Mouse (Mus musculus) midbrain, embryonic 12.5 days (tissue): ENCODE results near the gene Msi2. TPM values are rescaled to one million over a fixed set of nuclear protein-coding genes. Genes with fewer than 3 reads are reported as not detected.

Source experiments
- ATAC-seq: fragments of 200-750 bp; cut with Nextera tagmentation; 2 replicates; pipeline ENCODE4 v1.8.0; 2017; ENCODE audit warnings: low read depth, moderate TSS enrichment, moderate library complexity; ENCODE audit not compliant: low FRiP score
- H3K27ac ChIP-seq: fragments of 300-500 bp; sonication (generic); replicated peaks from 2 replicates; pipeline ENCODE4 v1.5.1; 2016; ENCODE audit warnings: mild to moderate bottlenecking
- H3K27me3 ChIP-seq: fragments of 300-500 bp; sonication (generic); 2 replicates; pipeline ENCODE4 v1.6.1; 2016; ENCODE audit warnings: mild to moderate bottlenecking
- H3K36me3 ChIP-seq: fragments of 300-500 bp; sonication (generic); 2 replicates; pipeline ENCODE4 v1.6.1; 2016
- H3K4me1 ChIP-seq: fragments of 300-500 bp; sonication (generic); 2 replicates; pipeline ENCODE4 v1.6.1; 2016
- H3K4me2 ChIP-seq: fragments of 300-500 bp; sonication (generic); replicated peaks from 2 replicates; pipeline ENCODE4 v1.6.1; 2016; ENCODE audit warnings: mild to moderate bottlenecking, moderate library complexity
- H3K4me3 ChIP-seq: fragments of 300-500 bp; sonication (generic); 2 replicates; pipeline ENCODE4 v1.5.1; 2016; ENCODE audit warnings: mild to moderate bottlenecking
- H3K9ac ChIP-seq: fragments of 300-500 bp; sonication (generic); replicated peaks from 2 replicates; pipeline ENCODE4 v1.6.1; 2016; ENCODE audit warnings: mild to moderate bottlenecking, moderate library complexity
- H3K9me3 ChIP-seq: fragments of 300-500 bp; sonication (generic); 2 replicates; pipeline ENCODE4 v1.6.1; 2016; ENCODE audit warnings: mild to moderate bottlenecking
- WGBS: fragments of 180-500 bp; shearing (Covaris S2); methylation state at CpG from one replicate; pipeline ENCODE4 v1.1.7; 2016; 5-methylcytosine and 5-hydroxymethylcytosine counted together
- polyA plus RNA-seq: library from polyadenylated mRNA; unstranded; fragments of >200 nt; fragmentation: Nextera tagmentation; extraction: Ambion mirVana; gene quantifications from 2 replicates; pipeline ENCODE4 v1.2.1, GENCODE M21; 2016

Msi2 gene
- polyA plus RNA-seq, 1 experiment from 2014 or later, result 47.9 TPM

DNA sequence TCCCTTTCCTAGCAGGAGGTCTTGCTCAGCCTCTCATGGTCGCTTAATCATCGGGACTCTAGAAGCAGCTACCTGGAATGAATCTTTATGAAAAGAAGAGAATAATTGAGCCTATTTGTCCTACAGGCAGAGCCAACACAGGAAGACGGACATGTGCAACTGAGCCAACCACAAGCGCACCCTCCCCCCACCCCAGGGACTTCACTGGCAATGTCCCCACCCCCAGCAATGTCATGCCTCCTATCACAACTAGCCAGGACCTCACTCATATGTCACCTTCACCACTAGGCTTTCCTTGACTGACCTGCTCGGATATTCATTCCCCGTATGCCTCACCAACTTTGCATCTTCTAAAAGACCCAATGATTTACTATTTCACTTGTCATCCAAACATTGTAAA is 112.5 kb downstream of the Msi2 start:
- no peaks in the 10 kb centered on the region for H3K27me3 ChIP-seq
- 80% methylated on average over 6 of the region's 6 CpGs for whole genome bisulfite sequencing
- H3K9me3 ChIP-seq, result no peaks in the 10 kb centered on the region
- H3K4me1 ChIP-seq, result peaks cover 63% of the 10 kb centered on the region
- no peak overlapping the region for H3K9ac ChIP-seq
- peak overlapping the region; percentile 44 for H3K27ac ChIP-seq
- H3K4me3 ChIP-seq, result no peak overlapping the region
- no peak overlapping the region for H3K4me2 ChIP-seq
- peaks cover 16% of the 10 kb centered on the region; the same call in 1 of the 2 replicates for H3K36me3 ChIP-seq
- ATAC-seq, result no peak

DNA sequence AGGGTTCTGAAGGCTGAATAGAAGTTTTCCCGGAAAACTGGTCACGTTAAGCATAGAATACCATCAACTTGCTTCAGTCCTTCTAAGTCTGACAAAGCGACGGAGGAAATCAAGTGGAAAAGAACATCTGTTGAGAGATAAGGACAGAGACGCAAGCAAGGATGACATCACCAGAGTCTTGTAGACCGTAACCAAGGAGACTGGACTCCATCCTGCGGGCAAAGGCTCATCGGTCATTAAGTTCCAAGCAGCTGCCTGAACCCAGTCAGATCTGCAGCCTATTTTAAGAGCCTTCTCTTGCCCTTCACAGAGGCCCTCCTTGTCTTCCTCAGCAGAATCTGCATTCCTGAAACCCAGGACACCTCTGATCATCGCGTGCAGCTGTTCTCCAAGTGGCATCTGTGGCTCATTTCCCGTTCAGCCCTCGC is 113.2 kb downstream of the Msi2 start:
- no peaks in the 10 kb centered on the region for H3K27me3 ChIP-seq
- H3K4me3 ChIP-seq, result no peak overlapping the region
- H3K36me3 ChIP-seq, result peaks cover 16% of the 10 kb centered on the region; the same call in 1 of the 2 replicates
- no peak overlapping the region for H3K4me2 ChIP-seq
- H3K9me3 ChIP-seq, result no peaks in the 10 kb centered on the region
- 54% methylated on average over 12 of the region's 12 CpGs for whole genome bisulfite sequencing
- no peak overlapping the region for H3K9ac ChIP-seq
- H3K27ac ChIP-seq, result peak overlapping the region; percentile 44; the same call in 1 of the 2 replicates
- no peak for ATAC-seq
- H3K4me1 ChIP-seq, result peaks cover 70% of the 10 kb centered on the region

DNA sequence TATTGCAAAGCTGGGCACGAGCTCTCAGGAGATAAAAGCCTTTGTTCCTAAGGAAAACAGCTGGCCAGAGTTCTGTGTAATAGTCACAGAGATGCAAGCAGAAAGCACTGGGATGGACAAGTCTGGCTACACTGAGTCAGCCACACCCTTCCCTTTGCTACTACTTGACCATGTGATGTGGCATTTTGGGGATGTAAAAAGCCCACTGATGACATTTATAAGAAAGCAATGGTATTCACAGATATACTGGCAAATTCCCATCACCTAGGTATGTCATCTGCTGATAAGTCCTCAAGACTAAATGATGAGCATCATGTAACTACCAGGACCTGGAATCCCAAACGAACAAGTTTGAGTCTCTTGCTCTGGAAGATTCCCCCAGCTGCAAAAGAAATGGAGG is 113.7 kb downstream of the Msi2 start:
- Histone ChIP-seq H3K27ac (peak overlapping the region; percentile 46; the same call in 1 of the 2 replicates), H3K4me3 (no peak overlapping the region), H3K36me3 (peaks cover 16% of the 10 kb centered on the region; the same call in 1 of the 2 replicates), H3K9me3 (no peaks in the 10 kb centered on the region), H3K9ac (0 out of 2 replicates have a peak overlapping the region, but pooled peaks have one; percentile 0), H3K4me1 (peaks cover 72% of the 10 kb centered on the region), H3K27me3 (no peaks in the 10 kb centered on the region), H3K4me2 (no peak overlapping the region)
- no peak for ATAC-seq
- 54% methylated on average over 2 of the region's 2 CpGs for WGBS

DNA sequence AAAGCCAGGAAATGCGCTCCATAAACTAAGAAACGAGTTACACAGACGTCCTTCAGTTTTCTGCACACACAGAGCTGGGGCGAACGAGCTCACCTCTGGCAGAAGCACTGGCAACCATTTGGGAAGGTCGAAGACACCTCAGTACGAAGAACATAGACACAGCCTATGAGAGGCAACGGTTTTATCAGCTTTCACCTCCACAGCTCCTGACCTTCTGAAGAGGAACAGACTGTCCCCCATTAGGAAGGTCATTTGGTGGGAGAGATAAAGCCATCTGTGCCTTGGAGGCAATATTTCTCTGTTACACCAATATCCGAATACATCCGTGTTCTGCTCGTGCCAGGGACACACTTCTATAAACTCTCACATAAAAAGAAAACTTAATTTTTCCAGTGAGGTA is 114.9 kb downstream of the Msi2 start:
- Histone ChIP-seq H3K36me3 (peaks cover 16% of the 10 kb centered on the region; the same call in 1 of the 2 replicates), H3K27me3 (no peaks in the 10 kb centered on the region), H3K4me2 (no peak overlapping the region), H3K4me3 (no peak overlapping the region), H3K9ac (no peak overlapping the region), H3K4me1 (peaks cover 73% of the 10 kb centered on the region), H3K9me3 (no peaks in the 10 kb centered on the region), H3K27ac (no peak overlapping the region; the same call in 1 of the 2 replicates)
- 91% methylated on average over 11 of the region's 11 CpGs for WGBS
- ATAC-seq, result no peak

DNA sequence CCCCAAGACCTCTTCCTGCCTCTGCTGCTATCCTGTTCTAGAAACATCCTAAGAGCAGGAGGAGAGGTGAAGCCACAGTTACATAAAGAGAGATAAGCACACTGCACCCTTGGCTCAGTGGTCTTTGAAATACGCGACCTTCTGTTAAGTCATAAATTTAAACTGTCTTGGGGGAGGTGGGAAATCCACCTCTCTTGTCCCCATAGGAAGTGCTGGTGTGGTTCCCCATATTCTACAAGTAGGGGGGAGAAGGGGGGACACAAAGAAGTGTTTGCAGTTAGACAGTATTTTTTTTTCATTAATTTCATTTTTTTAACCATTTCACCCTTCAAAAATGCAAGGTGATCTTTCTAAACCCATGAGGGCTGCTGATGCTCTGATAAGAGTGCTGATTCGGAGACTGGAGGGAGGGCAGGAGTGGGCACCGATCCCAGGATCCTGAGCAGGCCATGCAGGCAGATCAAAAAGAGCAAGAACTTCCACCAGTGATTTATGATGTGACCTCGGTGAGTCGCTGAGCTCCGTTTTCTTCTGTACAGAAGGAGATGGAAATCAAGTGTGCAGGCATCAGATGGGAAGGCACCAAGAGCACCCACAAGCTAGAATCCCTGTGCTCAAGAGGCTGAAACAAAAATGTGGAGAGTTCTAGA is 115.7 kb downstream of the Msi2 start:
- WGBS, result 94% methylated on average over 7 of the region's 7 CpGs
- no peak overlapping the region for H3K4me3 ChIP-seq
- H3K4me1 ChIP-seq, result peaks cover 72% of the 10 kb centered on the region

DNA sequence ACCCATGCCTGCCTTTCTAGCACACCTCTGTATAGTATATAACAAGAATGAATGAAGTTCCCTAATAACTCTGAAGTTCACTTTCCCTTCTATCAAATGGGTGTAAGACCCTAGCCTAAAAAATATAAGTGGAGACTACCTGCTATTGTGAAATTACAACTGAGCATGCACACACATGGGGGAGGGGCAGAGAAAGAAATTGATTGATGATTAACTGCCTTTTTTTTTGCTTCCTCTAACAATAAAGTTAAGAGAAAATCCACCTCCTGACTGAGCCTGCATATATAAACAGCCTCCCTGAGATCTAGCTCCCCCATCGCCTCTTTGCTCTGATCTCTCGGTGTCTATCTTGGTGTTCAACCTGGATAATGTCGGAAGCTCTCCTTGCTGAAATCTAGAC is 118.1 kb downstream of the Msi2 start:
- Histone ChIP-seq H3K36me3 (peaks cover 16% of the 10 kb centered on the region; the same call in 1 of the 2 replicates), H3K27ac (peak overlapping the region; percentile 56)
- 92% methylated on average over 3 of the region's 3 CpGs for WGBS

More for the DNA sequence above, 115.7 kb downstream of the Msi2 start:
- H3K9ac ChIP-seq, result no peak overlapping the region
- no peak for ATAC-seq
- no peaks in the 10 kb centered on the region for H3K27me3 ChIP-seq
- no peak overlapping the region for H3K4me2 ChIP-seq
- peaks cover 16% of the 10 kb centered on the region; the same call in 1 of the 2 replicates for H3K36me3 ChIP-seq
- no peak overlapping the region for H3K27ac ChIP-seq
- H3K9me3 ChIP-seq, result no peaks in the 10 kb centered on the region

DNA sequence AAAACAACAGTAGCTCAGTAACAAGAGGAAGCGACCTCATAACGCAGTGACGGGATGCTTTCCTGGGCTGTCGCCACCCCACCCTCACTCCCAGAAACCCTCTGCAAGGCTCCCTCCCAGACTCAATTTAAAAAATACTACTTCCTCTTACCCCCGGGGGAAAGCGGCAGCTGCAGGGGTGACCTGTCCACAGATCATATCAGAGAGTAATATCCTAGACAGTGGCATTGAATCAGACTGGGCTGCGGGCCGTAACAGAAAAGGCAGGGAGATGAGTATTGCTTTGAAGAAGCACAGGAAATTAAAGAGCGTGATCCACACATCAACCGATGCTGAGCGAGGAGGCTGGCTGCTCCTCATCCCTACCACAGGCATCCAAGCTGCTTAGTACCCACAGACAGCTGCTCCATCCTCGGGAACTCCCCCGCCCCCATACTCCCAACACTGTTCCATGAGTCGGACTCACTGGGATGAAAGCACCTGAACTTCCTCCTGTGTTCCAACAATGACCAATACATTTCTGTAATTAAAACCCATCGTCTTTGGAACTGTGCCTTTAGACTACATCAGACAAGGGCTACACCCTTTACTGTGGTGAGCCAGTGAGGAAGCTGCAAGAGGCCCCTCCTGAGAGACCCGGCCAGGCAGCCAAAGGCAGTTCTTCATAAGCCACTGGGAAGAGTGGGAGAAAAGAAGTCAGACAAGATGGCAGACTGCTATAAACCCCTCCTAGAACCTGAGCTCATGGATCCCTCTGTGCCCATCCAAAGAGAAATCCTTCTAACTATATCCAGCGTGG is 118.8 kb downstream of the Msi2 start:
- Histone ChIP-seq H3K4me2 (no peak overlapping the region), H3K4me3 (no peak overlapping the region), H3K9me3 (no peaks in the 10 kb centered on the region), H3K27ac (peak overlapping the region; percentile 56), H3K4me1 (peaks cover 65% of the 10 kb centered on the region), H3K27me3 (no peaks in the 10 kb centered on the region), H3K36me3 (peaks cover 16% of the 10 kb centered on the region), H3K9ac (no peak overlapping the region)
- 71% methylated on average over 17 of the region's 17 CpGs for whole genome bisulfite sequencing
- 0 out of 2 replicates have a peak, but pooled peaks have one; percentile 61 for ATAC-seq

More for the DNA sequence above, 118.1 kb downstream of the Msi2 start:
- peaks cover 65% of the 10 kb centered on the region for H3K4me1 ChIP-seq
- H3K4me3 ChIP-seq, result no peak overlapping the region
- no peaks in the 10 kb centered on the region for H3K9me3 ChIP-seq
- no peak overlapping the region for H3K9ac ChIP-seq
- H3K27me3 ChIP-seq, result no peaks in the 10 kb centered on the region
- no peak overlapping the region for H3K4me2 ChIP-seq
- ATAC-seq, result no peak

DNA sequence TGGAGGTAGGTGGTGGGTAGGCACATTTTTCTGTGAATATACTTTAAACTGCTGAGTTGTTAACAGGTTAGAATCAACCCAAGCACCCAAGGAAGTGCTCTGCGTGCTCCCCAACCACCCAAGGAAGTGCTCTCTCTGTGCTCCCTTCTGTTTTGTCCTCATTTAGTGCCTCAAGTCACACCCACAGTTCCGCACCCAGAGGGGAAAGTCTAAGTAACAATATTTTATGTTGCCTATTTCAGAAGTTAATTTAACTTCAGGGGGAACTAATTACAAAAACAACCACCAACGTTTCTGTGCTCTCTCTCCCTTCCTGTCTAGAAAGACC is 119.5 kb downstream of the Msi2 start:
- Histone ChIP-seq H3K36me3 (peaks cover 16% of the 10 kb centered on the region), H3K27me3 (no peaks in the 10 kb centered on the region), H3K4me2 (no peak overlapping the region), H3K4me3 (no peak overlapping the region), H3K27ac (0 out of 2 replicates have a peak overlapping the region, but pooled peaks have one; percentile 56), H3K9me3 (no peaks in the 10 kb centered on the region), H3K4me1 (peaks cover 65% of the 10 kb centered on the region), H3K9ac (no peak overlapping the region)
- 79% methylated on average over 3 of the region's 3 CpGs for WGBS
- ATAC-seq, result no peak

DNA sequence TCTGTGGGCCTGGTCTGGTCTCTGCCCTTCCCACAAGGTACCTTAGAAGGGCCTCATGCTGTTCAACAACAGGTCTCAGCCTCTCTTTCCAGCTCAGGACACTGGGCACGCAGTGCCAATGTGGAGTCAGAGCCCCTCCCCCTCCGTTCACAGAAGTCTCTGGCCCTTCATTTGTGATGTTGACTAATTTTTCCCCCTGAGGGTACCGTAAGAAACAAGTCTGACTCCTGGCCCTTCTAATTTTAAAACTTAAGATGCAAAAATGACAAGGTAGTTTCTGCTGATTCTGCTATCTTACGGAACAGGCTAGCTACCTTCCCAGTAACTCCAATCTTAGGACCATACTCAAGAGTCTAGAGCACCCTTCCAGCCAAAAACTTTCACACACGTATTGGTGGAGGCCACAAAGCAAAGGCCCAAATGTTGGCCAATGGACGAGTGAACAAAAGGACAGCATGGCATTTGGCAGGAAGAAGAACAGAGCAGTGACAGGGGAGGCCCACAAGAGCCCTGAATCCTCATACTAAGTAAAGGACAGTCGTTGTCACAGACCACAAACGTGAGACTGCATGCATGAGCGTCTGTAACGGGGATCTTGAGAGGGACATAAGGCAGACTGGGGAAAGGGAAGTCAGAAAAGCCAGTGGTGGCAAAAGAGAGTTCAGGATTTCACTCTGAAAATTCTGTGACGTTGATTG is 120.0 kb downstream of the Msi2 start:
- WGBS, result 69% methylated on average over 11 of the region's 11 CpGs
- Histone ChIP-seq H3K4me1 (peaks cover 66% of the 10 kb centered on the region), H3K4me3 (no peak overlapping the region), H3K9me3 (no peaks in the 10 kb centered on the region), H3K9ac (no peak overlapping the region), H3K27ac (no peak overlapping the region; the same call in 1 of the 2 replicates), H3K36me3 (peaks cover 15% of the 10 kb centered on the region), H3K4me2 (no peak overlapping the region), H3K27me3 (no peaks in the 10 kb centered on the region)
- no peak for ATAC-seq

DNA sequence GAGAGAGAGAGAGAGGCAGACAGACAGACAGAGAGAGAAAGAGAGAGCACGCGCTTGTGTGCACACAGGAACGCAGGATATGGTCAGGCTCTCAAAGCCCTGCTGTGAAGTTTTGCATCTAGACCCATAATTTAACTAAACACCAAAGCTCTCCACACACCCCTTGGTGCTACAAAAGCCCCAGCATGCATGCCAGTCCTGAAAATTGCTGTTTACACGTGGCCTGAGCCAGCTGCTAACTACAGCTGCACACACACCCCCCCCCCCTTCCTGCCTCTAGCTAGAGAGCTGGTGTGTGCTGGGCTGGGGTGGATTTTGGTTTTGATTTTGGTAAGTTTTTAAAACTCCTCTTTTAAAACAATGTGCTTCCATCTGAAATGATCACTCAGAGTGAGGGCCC is 122.7 kb downstream of the Msi2 start:
- Histone ChIP-seq H3K4me2 (no peak overlapping the region), H3K27me3 (no peaks in the 10 kb centered on the region), H3K9ac (no peak overlapping the region), H3K4me3 (no peak overlapping the region), H3K4me1 (peaks cover 67% of the 10 kb centered on the region), H3K9me3 (no peaks in the 10 kb centered on the region), H3K36me3 (no peaks in the 10 kb centered on the region; the same call in 1 of the 2 replicates), H3K27ac (no peak overlapping the region)
- 36% methylated on average over 4 of the region's 4 CpGs for WGBS
- ATAC-seq, result no peak

DNA sequence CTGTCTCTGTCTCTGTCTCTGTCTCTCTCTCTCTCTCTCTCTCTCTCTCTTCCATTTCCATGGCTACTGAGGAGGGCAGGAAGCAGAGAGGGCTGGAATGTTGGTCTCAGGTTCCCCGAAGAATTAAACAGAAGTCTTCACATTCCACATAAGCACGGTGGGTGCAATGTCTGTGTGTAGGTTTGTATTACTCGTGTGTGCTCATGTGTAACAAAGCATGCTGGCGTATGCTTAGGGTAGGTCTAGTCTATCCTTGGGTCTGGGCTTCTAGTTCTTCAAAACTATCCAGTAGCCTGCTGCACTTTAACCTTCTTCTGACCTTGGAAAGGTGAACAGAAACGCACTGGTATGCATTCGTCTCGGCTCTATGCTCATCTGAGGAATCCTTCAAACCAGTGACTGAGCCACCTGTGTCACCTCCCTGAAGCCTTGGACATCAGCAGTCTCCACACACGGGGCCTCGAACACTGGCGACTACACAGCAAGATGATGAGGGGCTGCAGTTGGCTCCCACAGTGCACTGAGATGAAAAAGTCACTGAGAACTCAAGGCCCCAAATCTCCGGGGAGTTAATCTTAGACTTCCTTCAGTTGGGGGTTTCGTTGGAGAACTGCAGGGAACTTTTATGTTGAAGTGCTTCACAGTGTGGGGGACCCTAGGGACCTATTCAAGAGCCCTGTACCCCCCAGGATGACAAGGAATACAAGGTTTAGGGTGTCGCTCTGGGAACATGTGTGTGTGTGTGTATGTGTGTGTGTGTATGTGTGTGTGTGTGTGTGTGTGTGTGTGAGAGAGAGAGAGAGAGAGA is 123.3 kb downstream of the Msi2 start:
- 65% methylated on average over 13 of the region's 13 CpGs for WGBS
- Histone ChIP-seq H3K27ac (no peak overlapping the region), H3K4me3 (no peak overlapping the region), H3K9ac (no peak overlapping the region), H3K9me3 (no peaks in the 10 kb centered on the region), H3K4me2 (no peak overlapping the region), H3K4me1 (peaks cover 65% of the 10 kb centered on the region), H3K27me3 (no peaks in the 10 kb centered on the region), H3K36me3 (no peaks in the 10 kb centered on the region; the same call in 1 of the 2 replicates)
- no peak for ATAC-seq
